Mouse (Mus musculus): ENCODE measurements around the gene Clec4b1. TPM values are rescaled to one million over a fixed set of nuclear protein-coding genes. Genes with fewer than 3 reads are reported as not detected.
"Not testable (repeated sequence)": the region's sequence is repeated elsewhere in the genome, so short reads cannot be mapped to it uniquely, and the experiment has no call there.

Gene Clec4b1
- not detected in 2 replicates for polyA plus RNA-seq (2014; fragmentation: Nextera tagmentation; extraction: Ambion mirVana)

DNA sequence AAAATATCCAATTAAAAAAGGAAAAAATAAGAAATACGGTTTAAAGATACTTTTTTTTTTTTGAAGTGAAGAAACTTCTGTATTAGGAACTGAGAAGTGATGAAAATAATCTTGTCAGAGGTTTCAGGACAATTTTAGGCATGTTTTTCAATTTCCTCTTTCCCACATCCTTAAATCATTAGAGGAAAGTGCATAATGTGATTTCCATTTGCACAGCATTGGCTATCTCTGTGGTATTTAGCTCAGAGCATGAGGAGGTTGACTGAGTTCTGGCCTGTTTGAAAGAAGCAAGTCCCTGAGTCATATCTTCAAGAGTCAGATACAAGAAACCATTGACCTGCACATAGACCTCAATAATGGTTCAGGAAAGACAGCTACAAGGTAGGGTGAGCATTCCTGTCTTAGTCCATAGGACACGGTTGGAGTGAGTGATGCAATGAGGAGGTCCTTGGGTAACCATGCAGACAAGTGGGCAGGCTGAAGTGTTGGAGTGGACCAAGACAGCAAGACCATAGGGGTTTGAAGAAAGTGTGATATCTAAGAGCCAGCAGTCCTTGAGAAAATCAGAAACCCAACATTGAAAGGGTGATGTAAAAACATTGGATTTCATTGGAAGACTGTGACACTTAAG lies at the start of gene Clec4b1:
Clec4b1 (plus strand) TSS at position 221 of the 631 bp plus-strand sequence.
- 75% methylated on average over 2 of the region's 2 CpGs for WGBS
- H3K4me1 ChIP-seq (ENCODE audit: control insufficient read depth, insufficient read depth, low read length) = no peaks in the 10 kb centered on the region
- H3K27me3 ChIP-seq (replicated peaks; ENCODE audit: control insufficient read depth, insufficient read depth, low read length) = no peaks in the 10 kb centered on the region
- no peak within 1 kb of the TSS for H3K4me3 ChIP-seq (ENCODE audit: low read depth, low read length)
- H3K9ac ChIP-seq (ENCODE audit: low read depth, low read length) = no peak within 1 kb of the TSS
- no peaks in the 10 kb centered on the region for H3K36me3 ChIP-seq (ENCODE audit: control insufficient read depth, insufficient read depth, low read length)
- H3K27ac ChIP-seq (replicated peaks; ENCODE audit: low read depth, low read length) = no peak within 1 kb of the TSS
- ATAC-seq (ENCODE audit: low read depth) = no peak
- DNase-seq (ENCODE audit: low spot score) = no peak
- H3K4me2 ChIP-seq (ENCODE audit: low read depth, low read length) = no peak within 1 kb of the TSS
- H3K9me3 ChIP-seq (ENCODE audit: control insufficient read depth, low read length) = no peaks in the 10 kb centered on the region

DNA sequence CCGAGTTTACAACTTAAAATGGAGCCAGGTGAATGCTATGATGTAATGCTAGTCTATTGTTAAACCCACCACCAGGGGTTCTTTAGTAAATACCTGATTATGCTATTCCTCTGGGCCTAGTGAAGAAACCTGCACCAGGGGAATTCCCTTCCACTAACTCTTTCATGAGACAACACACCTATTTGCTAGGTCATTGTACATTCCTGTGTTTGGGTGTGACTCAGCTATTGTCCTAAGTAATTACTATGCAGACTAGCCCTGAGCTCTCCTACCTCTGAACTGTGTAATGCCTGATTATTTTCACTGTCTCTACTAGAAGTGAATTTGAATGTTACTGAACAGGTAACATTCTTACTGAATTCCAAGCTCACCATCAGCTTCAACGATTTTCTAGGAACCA lies 45.1 kb upstream of the Clec4b1 start:
- H3K4me3 ChIP-seq (ENCODE audit: low read depth, low read length); H3K27me3 ChIP-seq (replicated peaks; ENCODE audit: control insufficient read depth, insufficient read depth, low read length); H3K36me3 ChIP-seq (ENCODE audit: control insufficient read depth, insufficient read depth, low read length); H3K4me1 ChIP-seq (ENCODE audit: control insufficient read depth, insufficient read depth, low read length); H3K9me3 ChIP-seq (ENCODE audit: control insufficient read depth, low read length); ATAC-seq (ENCODE audit: low read depth); H3K27ac ChIP-seq (replicated peaks; ENCODE audit: low read depth, low read length); H3K4me2 ChIP-seq (ENCODE audit: low read depth, low read length); DNase-seq (ENCODE audit: low spot score); H3K9ac ChIP-seq (ENCODE audit: low read depth, low read length): not testable (repeated sequence)
- WGBS = 69% methylated on average over 2 of the region's 2 CpGs

DNA sequence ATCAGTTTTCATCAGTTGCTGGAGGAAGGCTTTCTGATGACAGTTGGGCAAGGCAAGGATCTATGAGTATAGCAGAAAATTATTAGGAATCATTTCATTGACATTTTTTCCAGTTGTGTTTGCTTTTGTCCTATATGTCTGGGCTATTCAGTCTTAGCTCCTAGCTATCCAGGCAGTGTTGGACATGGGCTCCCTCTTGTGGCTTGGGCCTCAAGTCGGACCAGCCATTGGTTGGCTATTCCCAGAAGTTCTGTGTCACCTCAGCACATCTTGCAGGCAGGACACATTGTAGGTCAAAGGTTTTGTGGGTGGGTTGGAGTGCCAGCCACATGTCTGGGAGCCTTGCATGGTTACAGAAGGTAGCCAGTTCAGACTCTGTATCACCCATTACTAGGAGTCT lies 44.2 kb upstream of the Clec4b1 start:
- WGBS = 56% methylated on average over 1 of the region's 1 CpGs
- Histone ChIP-seq H3K27ac (replicated peaks; ENCODE audit: low read depth, low read length) (no peak overlapping the region), H3K4me2 (ENCODE audit: low read depth, low read length) (no peak overlapping the region), H3K27me3 (replicated peaks; ENCODE audit: control insufficient read depth, insufficient read depth, low read length) (no peaks in the 10 kb centered on the region), H3K9ac (ENCODE audit: low read depth, low read length) (no peak overlapping the region), H3K4me1 (ENCODE audit: control insufficient read depth, insufficient read depth, low read length) (no peaks in the 10 kb centered on the region), H3K36me3 (ENCODE audit: control insufficient read depth, insufficient read depth, low read length) (no peaks in the 10 kb centered on the region), H3K4me3 (ENCODE audit: low read depth, low read length) (no peak overlapping the region), H3K9me3 (ENCODE audit: control insufficient read depth, low read length) (no peaks in the 10 kb centered on the region)
- DNase-seq (ENCODE audit: low spot score) (no peak), ATAC-seq (ENCODE audit: low read depth) (no peak)

DNA sequence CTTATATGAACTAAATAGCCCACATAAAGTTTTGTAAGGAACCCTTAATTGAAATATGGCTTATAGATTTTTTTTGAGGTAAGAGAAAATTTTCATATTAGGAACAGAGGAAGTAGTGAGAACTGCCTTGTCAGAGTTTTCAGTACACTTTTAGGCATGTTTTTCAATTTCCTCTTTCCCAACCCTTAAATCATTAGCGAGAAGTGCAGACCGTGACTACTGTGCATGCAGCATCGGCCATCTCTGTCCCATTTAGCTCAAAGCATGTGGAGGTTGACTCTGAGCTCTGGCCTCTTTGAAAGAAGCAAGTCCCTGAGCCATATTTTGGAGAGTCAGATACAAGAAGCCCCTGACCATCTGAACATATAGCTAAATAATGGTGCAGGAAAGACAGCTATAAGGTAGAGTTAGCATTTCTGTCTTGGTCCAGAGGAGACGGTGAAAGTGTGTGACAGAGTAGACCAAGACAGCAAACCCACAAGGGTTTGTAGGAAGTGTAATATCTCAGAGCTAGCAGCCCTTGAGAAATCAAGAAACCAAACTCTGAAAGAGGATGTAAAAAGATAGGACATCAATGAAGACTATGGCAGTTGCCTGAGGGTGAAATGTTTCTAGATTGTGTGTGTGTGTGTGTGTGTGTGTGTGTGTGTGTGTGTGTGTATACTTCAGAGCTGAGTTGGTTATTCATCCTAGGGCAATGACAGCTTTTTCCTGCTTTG lies 45.5 kb downstream of the Clec4b1 start:
- Histone ChIP-seq H3K9me3 (ENCODE audit: control insufficient read depth, low read length) (no peaks in the 10 kb centered on the region), H3K4me1 (ENCODE audit: control insufficient read depth, insufficient read depth, low read length) (no peaks in the 10 kb centered on the region), H3K27me3 (replicated peaks; ENCODE audit: control insufficient read depth, insufficient read depth, low read length) (no peaks in the 10 kb centered on the region), H3K27ac (replicated peaks; ENCODE audit: low read depth, low read length) (no peak overlapping the region), H3K36me3 (ENCODE audit: control insufficient read depth, insufficient read depth, low read length) (no peaks in the 10 kb centered on the region), H3K4me3 (ENCODE audit: low read depth, low read length) (no peak overlapping the region), H3K4me2 (ENCODE audit: low read depth, low read length) (no peak overlapping the region), H3K9ac (ENCODE audit: low read depth, low read length) (no peak overlapping the region)
- ATAC-seq (ENCODE audit: low read depth) (no peak), DNase-seq (ENCODE audit: low spot score) (no peak)
- WGBS = 94% methylated on average over 4 of the region's 4 CpGs

DNA sequence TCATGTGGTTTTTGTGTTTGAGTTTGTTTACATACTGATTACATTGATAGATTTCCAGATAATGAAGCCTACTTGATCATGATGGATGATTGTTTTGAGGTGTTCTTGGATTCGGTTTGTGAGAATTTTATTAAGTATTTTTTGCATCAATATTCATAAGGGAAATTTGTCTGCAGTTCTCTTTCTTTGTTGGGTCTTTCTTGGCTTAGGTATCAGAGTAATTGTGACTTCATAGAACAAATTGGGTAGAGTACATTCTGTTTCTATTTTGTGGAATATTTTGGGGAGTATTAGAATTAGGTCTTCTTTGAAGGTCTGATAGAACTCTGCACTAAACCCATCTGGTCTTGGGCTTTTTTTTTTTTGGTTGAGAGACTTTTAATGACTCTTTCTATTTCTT lies 56.4 kb downstream of the Clec4b1 start, which contains the start of gene Clec4a2:
Clec4a2 (plus strand) TSS at position 301 of the 400 bp plus-strand sequence.
- not testable (repeated sequence) for H3K9ac ChIP-seq (ENCODE audit: low read depth, low read length); H3K36me3 ChIP-seq (ENCODE audit: control insufficient read depth, insufficient read depth, low read length); H3K4me1 ChIP-seq (ENCODE audit: control insufficient read depth, insufficient read depth, low read length); H3K9me3 ChIP-seq (ENCODE audit: control insufficient read depth, low read length); H3K27me3 ChIP-seq (replicated peaks; ENCODE audit: control insufficient read depth, insufficient read depth, low read length); ATAC-seq (ENCODE audit: low read depth); H3K4me3 ChIP-seq (ENCODE audit: low read depth, low read length); H3K27ac ChIP-seq (replicated peaks; ENCODE audit: low read depth, low read length); DNase-seq (ENCODE audit: low spot score); H3K4me2 ChIP-seq (ENCODE audit: low read depth, low read length)
- 55% methylated on average over 1 of the region's 1 CpGs for WGBS

Other genes starting within 250 kb of the Clec4b1 start
- gene Slc2a3, start 248.3 kb upstream of the Clec4b1 start, polyA plus RNA-seq (2014; fragmentation: Nextera tagmentation; extraction: Ambion mirVana) = 23.9 and 32.0 TPM in 2 replicates
- 9.0 and 9.7 TPM in 2 replicates for gene Foxj2, start 230.0 kb upstream of the Clec4b1 start, polyA plus RNA-seq (2014; fragmentation: Nextera tagmentation; extraction: Ambion mirVana)
- gene C3ar1, start 193.8 kb upstream of the Clec4b1 start, polyA plus RNA-seq (2014; fragmentation: Nextera tagmentation; extraction: Ambion mirVana) = 4.8 and 5.1 TPM in 2 replicates
- gene Necap1, start 175.5 kb upstream of the Clec4b1 start, polyA plus RNA-seq (2014; fragmentation: Nextera tagmentation; extraction: Ambion mirVana) = 58.8 and 60.4 TPM in 2 replicates
- gene Clec4a1, start 128.1 kb upstream of the Clec4b1 start, polyA plus RNA-seq (2014; fragmentation: Nextera tagmentation; extraction: Ambion mirVana) = 4.5 and 8.3 TPM in 2 replicates
- 4.3 and 8.3 TPM in 2 replicates for gene Clec4a3, start 97.4 kb upstream of the Clec4b1 start, polyA plus RNA-seq (2014; fragmentation: Nextera tagmentation; extraction: Ambion mirVana)
- 0.36 TPM in 1 of 2 replicates, not detected in the other for gene Clec4a4, start 59.6 kb upstream of the Clec4b1 start, polyA plus RNA-seq (2014; fragmentation: Nextera tagmentation; extraction: Ambion mirVana)
- 5.8 and 7.2 TPM in 2 replicates for gene Clec4a2, start 56.5 kb downstream of the Clec4b1 start, polyA plus RNA-seq (2014; fragmentation: Nextera tagmentation; extraction: Ambion mirVana)
- not detected in 2 replicates for gene Clec4b2, start 122.9 kb downstream of the Clec4b1 start, polyA plus RNA-seq (2014; fragmentation: Nextera tagmentation; extraction: Ambion mirVana)
- 4.5 and 5.3 TPM in 2 replicates for gene Clec4n, start 179.9 kb downstream of the Clec4b1 start, polyA plus RNA-seq (2014; fragmentation: Nextera tagmentation; extraction: Ambion mirVana)
- gene Clec4d, start 212.1 kb downstream of the Clec4b1 start, polyA plus RNA-seq (2014; fragmentation: Nextera tagmentation; extraction: Ambion mirVana) = 0.31 and 0.50 TPM in 2 replicates
- 0.10 and 0.25 TPM in 2 replicates for gene Clec4e, start 239.9 kb downstream of the Clec4b1 start, polyA plus RNA-seq (2014; fragmentation: Nextera tagmentation; extraction: Ambion mirVana)

Data from embryonic facial prominence, embryonic 14.5 days (tissue).